Mouse (Mus musculus): ENCODE results near the gene Abca3. TPM values are rescaled to one million over a fixed set of nuclear protein-coding genes. Genes with fewer than 3 reads are reported as not detected.

Abca3 gene
- 21.1 and 22.6 TPM in 2 replicates for polyA plus RNA-seq (2016; fragmentation: Nextera tagmentation; extraction: Ambion mirVana)

- ATAC-seq: peak; percentile 87
- peak within 1 kb of the TSS; percentile 96 for H3K9ac ChIP-seq
- peak within 1 kb of the TSS; percentile 89 for H3K4me2 ChIP-seq
- peaks cover 27% of the 10 kb centered on the region for H3K27me3 ChIP-seq (replicated peaks)
- 0% methylated on average over 49 of the region's 55 CpGs for WGBS (ENCODE audit: insufficient replicate concordance)
- peak within 1 kb of the TSS; percentile 97 for H3K27ac ChIP-seq
- peaks cover 7% of the 10 kb centered on the region for H3K36me3 ChIP-seq
- H3K4me1 ChIP-seq: peaks cover 59% of the 10 kb centered on the region
- peak within 1 kb of the TSS; percentile 90 for H3K4me3 ChIP-seq
- no peaks in the 10 kb centered on the region for H3K9me3 ChIP-seq (replicated peaks)
These were observed at the start of gene Abca3 for GRCm38 (mm10) chr17:24351760-24352357. Abca3 (plus strand) TSS chr17:24351950.

- no peaks in the 10 kb centered on the region; the same call in 1 of the 2 replicates for H3K27me3 ChIP-seq (replicated peaks)
- no peak for ATAC-seq
- no peak overlapping the region for H3K4me2 ChIP-seq
- H3K9ac ChIP-seq: no peak overlapping the region
- H3K27ac ChIP-seq: no peak overlapping the region
- 31% methylated on average over 4 of the region's 4 CpGs for WGBS (ENCODE audit: insufficient replicate concordance)
- H3K36me3 ChIP-seq: no peaks in the 10 kb centered on the region
- H3K9me3 ChIP-seq (replicated peaks): no peaks in the 10 kb centered on the region
- no peaks in the 10 kb centered on the region for H3K4me1 ChIP-seq
- H3K4me3 ChIP-seq: no peak overlapping the region
These were observed 44.2 kb upstream of the Abca3 start for GRCm38 (mm10) chr17:24307500-24307899.

- Histone ChIP-seq H3K4me3 (no peak overlapping the region), H3K27me3 (replicated peaks) (0 out of 2 replicates have a peak, but pooled peaks cover 3% of the 10 kb centered on the region), H3K9me3 (replicated peaks) (no peaks in the 10 kb centered on the region), H3K36me3 (no peaks in the 10 kb centered on the region), H3K27ac (no peak overlapping the region), H3K9ac (no peak overlapping the region), H3K4me1 (no peaks in the 10 kb centered on the region), H3K4me2 (no peak overlapping the region)
- WGBS (ENCODE audit: insufficient replicate concordance): 71% methylated on average over 3 of the region's 3 CpGs
- ATAC-seq: no peak
These were observed 30.9 kb upstream of the Abca3 start for GRCm38 (mm10) chr17:24320826-24321225.

DNA sequence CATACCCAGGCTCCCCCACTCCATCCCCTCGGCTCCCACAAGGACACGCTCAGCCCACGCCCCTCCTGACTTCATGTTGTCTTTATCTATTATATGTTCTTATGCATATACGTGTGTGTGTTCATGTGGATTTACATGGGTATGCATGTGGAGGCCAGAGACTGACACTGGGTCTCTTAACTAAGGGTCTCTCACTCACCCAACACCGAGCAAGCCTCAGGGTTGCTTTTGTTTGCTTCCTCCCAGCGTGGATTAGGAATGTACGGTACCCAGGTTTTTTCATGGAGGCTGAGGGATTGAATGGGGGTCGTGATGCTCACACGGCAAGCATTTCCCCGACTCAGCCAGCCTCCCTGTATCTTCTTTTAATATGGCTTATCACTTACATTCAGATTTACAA lies 26.7 kb upstream of the Abca3 start:
- ATAC-seq: no peak
- H3K4me2 ChIP-seq: no peak overlapping the region
- H3K4me3 ChIP-seq: no peak overlapping the region
- no peaks in the 10 kb centered on the region for H3K9me3 ChIP-seq (replicated peaks)
- H3K36me3 ChIP-seq: no peaks in the 10 kb centered on the region
- H3K27ac ChIP-seq: no peak overlapping the region
- no peaks in the 10 kb centered on the region for H3K4me1 ChIP-seq
- H3K27me3 ChIP-seq (replicated peaks): 0 out of 2 replicates have a peak, but pooled peaks cover 3% of the 10 kb centered on the region
- 73% methylated on average over 10 of the region's 10 CpGs for WGBS (ENCODE audit: insufficient replicate concordance)
- no peak overlapping the region for H3K9ac ChIP-seq

GRCm38 (mm10) chr17:24327656-24328055 lies 24.1 kb upstream of the Abca3 start:
- H3K4me1 ChIP-seq: 0 out of 2 replicates have a peak, but pooled peaks cover 4% of the 10 kb centered on the region
- H3K4me2 ChIP-seq: no peak overlapping the region
- H3K27ac ChIP-seq: no peak overlapping the region
- no peak overlapping the region for H3K9ac ChIP-seq
- no peak for ATAC-seq
- 0 out of 2 replicates have a peak, but pooled peaks cover 3% of the 10 kb centered on the region for H3K27me3 ChIP-seq (replicated peaks)
- no peaks in the 10 kb centered on the region for H3K36me3 ChIP-seq
- H3K9me3 ChIP-seq (replicated peaks): no peaks in the 10 kb centered on the region
- WGBS (ENCODE audit: insufficient replicate concordance): 74% methylated on average over 7 of the region's 7 CpGs
- no peak overlapping the region for H3K4me3 ChIP-seq

DNA sequence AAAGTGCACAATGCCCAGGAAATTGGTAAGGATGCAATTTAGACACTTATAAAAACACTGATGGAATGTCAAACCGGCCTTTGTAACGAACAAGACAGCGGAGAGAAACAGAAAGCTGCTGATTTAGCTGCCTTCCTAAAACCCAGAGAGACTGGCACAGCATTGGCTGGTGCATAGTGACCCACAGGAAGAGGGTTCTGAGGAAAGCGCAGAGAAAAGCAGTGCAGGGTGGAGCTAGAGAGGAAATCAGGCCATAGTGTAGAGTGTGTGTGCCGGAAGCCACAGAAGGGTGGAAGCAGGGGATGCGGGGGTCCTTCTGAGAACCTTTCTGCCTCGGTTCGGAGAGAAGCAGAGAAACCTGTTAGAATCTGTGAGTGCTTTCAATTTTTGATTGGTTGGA lies 7.1 kb upstream of the Abca3 start:
- no peak overlapping the region for H3K9ac ChIP-seq
- peaks cover 10% of the 10 kb centered on the region for H3K27me3 ChIP-seq (replicated peaks)
- no peak for ATAC-seq
- no peaks in the 10 kb centered on the region for H3K9me3 ChIP-seq (replicated peaks)
- peaks cover 4% of the 10 kb centered on the region; the same call in 1 of the 2 replicates for H3K4me1 ChIP-seq
- H3K4me2 ChIP-seq: no peak overlapping the region
- no peaks in the 10 kb centered on the region for H3K36me3 ChIP-seq
- WGBS (ENCODE audit: insufficient replicate concordance): 45% methylated on average over 8 of the region's 8 CpGs
- no peak overlapping the region for H3K27ac ChIP-seq
- no peak overlapping the region for H3K4me3 ChIP-seq

GRCm38 (mm10) chr17:24346831-24347230 lies 4.9 kb upstream of the Abca3 start:
- H3K4me1 ChIP-seq: peaks cover 15% of the 10 kb centered on the region
- no peak overlapping the region for H3K9ac ChIP-seq
- H3K27me3 ChIP-seq (replicated peaks): peaks cover 27% of the 10 kb centered on the region
- H3K27ac ChIP-seq: no peak overlapping the region
- ATAC-seq: no peak
- no peaks in the 10 kb centered on the region for H3K9me3 ChIP-seq (replicated peaks)
- no peak overlapping the region for H3K4me2 ChIP-seq
- no peak overlapping the region for H3K4me3 ChIP-seq
- no peaks in the 10 kb centered on the region for H3K36me3 ChIP-seq
- 43% methylated on average over 7 of the region's 7 CpGs for WGBS (ENCODE audit: insufficient replicate concordance)

- Histone ChIP-seq H3K36me3 (no peaks in the 10 kb centered on the region), H3K27ac (no peak overlapping the region), H3K9me3 (replicated peaks) (no peaks in the 10 kb centered on the region), H3K4me3 (no peak overlapping the region), H3K4me2 (no peak overlapping the region), H3K4me1 (peaks cover 33% of the 10 kb centered on the region), H3K27me3 (replicated peaks) (peaks cover 27% of the 10 kb centered on the region), H3K9ac (no peak overlapping the region)
- 58% methylated on average over 2 of the region's 2 CpGs for WGBS (ENCODE audit: insufficient replicate concordance)
- ATAC-seq: no peak
These were observed 2.6 kb upstream of the Abca3 start for GRCm38 (mm10) chr17:24349176-24349575.

DNA sequence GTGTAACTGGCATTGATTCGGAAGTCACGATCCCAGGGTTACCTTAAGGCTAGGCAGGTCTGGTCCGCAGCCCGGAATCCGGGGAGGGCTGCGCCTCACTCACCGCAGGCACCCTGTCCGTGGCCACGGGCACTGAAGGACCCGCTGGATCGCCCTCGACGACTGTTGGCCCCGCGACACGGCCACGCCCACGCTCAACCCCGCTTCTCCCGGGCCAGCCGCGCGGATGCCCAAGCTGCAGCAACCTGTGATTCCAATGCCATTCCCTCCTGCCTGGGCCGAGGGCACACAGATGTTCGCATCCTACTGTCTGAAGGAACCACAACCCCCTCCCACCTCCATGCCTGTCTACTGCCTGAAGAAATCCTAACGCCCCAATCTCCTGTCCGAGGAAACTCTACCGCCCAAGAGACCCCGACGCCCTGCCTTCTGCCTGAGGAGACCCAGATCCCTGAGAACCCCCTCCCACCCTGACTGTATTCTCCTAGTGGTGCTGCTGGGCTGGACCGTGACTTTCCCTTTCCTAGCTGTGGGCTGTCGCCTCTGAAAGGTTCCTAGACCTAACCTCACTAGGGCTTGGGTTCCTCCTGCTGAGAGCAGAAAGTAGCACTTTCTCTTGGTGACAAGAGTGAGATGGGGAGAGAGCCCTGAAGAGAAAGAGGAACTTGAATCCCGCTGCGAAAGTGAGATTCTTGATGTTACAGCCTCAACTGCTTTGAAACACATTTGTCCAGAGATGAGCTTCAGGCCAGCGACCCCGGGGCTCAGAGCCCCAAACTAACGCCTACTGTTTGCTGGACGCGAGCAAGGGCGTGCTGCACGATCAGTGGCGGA lies 607 bp upstream of the Abca3 start, which contains the start of gene Abca17:
Abca17 (minus strand) TSS at position 143 of the 834 bp plus-strand sequence.
- H3K27ac ChIP-seq: peak within 1 kb of the TSS; percentile 97
- no peaks in the 10 kb centered on the region for H3K9me3 ChIP-seq (replicated peaks)
- peaks cover 52% of the 10 kb centered on the region for H3K4me1 ChIP-seq
- 5% methylated on average over 42 of the region's 42 CpGs for WGBS (ENCODE audit: insufficient replicate concordance)
- H3K4me3 ChIP-seq: peak within 1 kb of the TSS; percentile 90
- H3K9ac ChIP-seq: peak within 1 kb of the TSS; percentile 96
- peak within 1 kb of the TSS; percentile 89 for H3K4me2 ChIP-seq
- no peak for ATAC-seq
- peaks cover 27% of the 10 kb centered on the region for H3K27me3 ChIP-seq (replicated peaks)
- peaks cover 5% of the 10 kb centered on the region for H3K36me3 ChIP-seq

- H3K36me3 ChIP-seq: peaks cover 14% of the 10 kb centered on the region
- 2% methylated on average over 36 of the region's 36 CpGs for WGBS (ENCODE audit: insufficient replicate concordance)
- H3K27ac ChIP-seq: peak overlapping the region; percentile 97
- H3K4me2 ChIP-seq: peak overlapping the region; percentile 89
- peaks cover 62% of the 10 kb centered on the region for H3K4me1 ChIP-seq
- peak overlapping the region; percentile 96 for H3K9ac ChIP-seq
- H3K4me3 ChIP-seq: peak overlapping the region; percentile 90
- no peak for ATAC-seq
- H3K9me3 ChIP-seq (replicated peaks): no peaks in the 10 kb centered on the region
- H3K27me3 ChIP-seq (replicated peaks): peaks cover 27% of the 10 kb centered on the region
These were observed 832 bp downstream of the Abca3 start for GRCm38 (mm10) chr17:24352370-24353194.

GRCm38 (mm10) chr17:24353960-24354359 lies 2.2 kb downstream of the Abca3 start:
- Histone ChIP-seq H3K9me3 (replicated peaks) (no peaks in the 10 kb centered on the region), H3K27ac (peak overlapping the region; percentile 97), H3K4me1 (peaks cover 67% of the 10 kb centered on the region), H3K27me3 (replicated peaks) (peaks cover 22% of the 10 kb centered on the region), H3K36me3 (peaks cover 28% of the 10 kb centered on the region), H3K4me3 (peak overlapping the region; percentile 90), H3K9ac (peak overlapping the region; percentile 96), H3K4me2 (peak overlapping the region; percentile 89)
- peak; percentile 82 for ATAC-seq
- 24% methylated on average over 3 of the region's 3 CpGs for WGBS (ENCODE audit: insufficient replicate concordance)

All from liver, embryonic 12.5 days (tissue).